ENCODE assay signal across 19 mouse cellular contexts in genomic region chr14:37094436-37094835, GRCm38 (mm10). TPM values are rescaled to one million over a fixed set of nuclear protein-coding genes. Genes with fewer than 3 reads are reported as not detected.
"Had no signal": no experiment of that assay in that cellular context is flagged by ENCODE, and none has a peak within 500 bp of the region (broad histone marks: within the 10 kb centered on the region; RNA-seq: fewer than 3 reads in every experiment).

No protein-coding gene starts in this region.

- H3K9ac ChIP-seq: liver, embryonic 15.5 days; midbrain, embryonic 15.5 days; neural tube, embryonic 15.5 days had no signal

- H3K27ac ChIP-seq: layer of hippocampus, adult 2 months; limb, embryonic 10.5 days; liver, embryonic 15.5 days; midbrain, embryonic 15.5 days; neural tube, embryonic 15.5 days had no signal

- H3K36me3 ChIP-seq: limb, embryonic 10.5 days; liver, embryonic 15.5 days; midbrain, embryonic 15.5 days; neural tube, embryonic 15.5 days had no signal

- H3K4me3 ChIP-seq: layer of hippocampus, adult 2 months; limb, embryonic 10.5 days; liver, embryonic 15.5 days; midbrain, embryonic 15.5 days; neural tube, embryonic 15.5 days had no signal

- H3K9me3 ChIP-seq: limb, embryonic 10.5 days; liver, embryonic 15.5 days; midbrain, embryonic 15.5 days; neural tube, embryonic 15.5 days had no signal

- DNase-seq: kidney, postnatal 4 days; lung, adult 2 months; lung, postnatal 36 days; right cerebral cortex, adult 18-20 months; right cerebral cortex, postnatal 25 days; thymus, postnatal 36 days had no signal

- H3K4me1 ChIP-seq: liver, embryonic 15.5 days had no signal

- ATAC-seq: lung, postnatal 0 days; midbrain, embryonic 15.5 days had no signal

- H3K4me2 ChIP-seq: liver, embryonic 11.5 days; liver, embryonic 15.5 days; midbrain, embryonic 11.5 days; midbrain, embryonic 15.5 days; neural tube, embryonic 15.5 days had no signal

RNA-seq across cellular contexts. Expression of gene Cdhr1, which starts 3.7 kb away (rescaled TPM):
- polyA plus RNA-seq: liver, embryonic 15.5 days had no signal

RNA-seq across cellular contexts. Expression of gene 2610528A11Rik, which starts 19.4 kb away (rescaled TPM):
- polyA plus RNA-seq: midbrain, embryonic 11.5 days; midbrain, embryonic 15.5 days had no signal

RNA-seq across cellular contexts. Expression of gene Lrit2, which starts 26.7 kb away (rescaled TPM):
- polyA plus RNA-seq: kidney, embryonic 16.5 days; limb, embryonic 10.5 days; limb, embryonic 14.5 days; liver, embryonic 11.5 days; liver, embryonic 15.5 days; lung, adult 2 months; lung, postnatal 0 days; midbrain, embryonic 11.5 days; midbrain, embryonic 15.5 days; neural tube, embryonic 15.5 days; small intestine, adult 2 months; stomach, embryonic 16.5 days; thymus, postnatal 0 days had no signal

RNA-seq across cellular contexts. Expression of gene Lrit1, which starts 39.8 kb away (rescaled TPM):
- polyA plus RNA-seq: kidney, embryonic 16.5 days; limb, embryonic 10.5 days; limb, embryonic 14.5 days; liver, embryonic 11.5 days; liver, embryonic 15.5 days; lung, adult 2 months; lung, postnatal 0 days; midbrain, embryonic 11.5 days; midbrain, embryonic 15.5 days; neural tube, embryonic 15.5 days; small intestine, adult 2 months; stomach, embryonic 16.5 days; thymus, postnatal 0 days had no signal
